Mouse (Mus musculus) embryonic fibroblast, embryonic 13.5 days (primary cell): ENCODE data around the gene Iah1.

Experiments used
- CTCF ChIP-seq: IDR thresholded peaks from 2 replicates; pipeline ENCODE4 v1.5.1; 2011; ENCODE audit warnings: mild to moderate bottlenecking, control low read depth, low read length, moderate library complexity, borderline replicate concordance; ENCODE audit not compliant: insufficient read depth
- POLR2A ChIP-seq: IDR thresholded peaks from 2 replicates; pipeline ENCODE4 v1.6.1; 2011; ENCODE audit warnings: low read depth, mild to moderate bottlenecking, control low read depth, low read length, moderate library complexity

DNA sequence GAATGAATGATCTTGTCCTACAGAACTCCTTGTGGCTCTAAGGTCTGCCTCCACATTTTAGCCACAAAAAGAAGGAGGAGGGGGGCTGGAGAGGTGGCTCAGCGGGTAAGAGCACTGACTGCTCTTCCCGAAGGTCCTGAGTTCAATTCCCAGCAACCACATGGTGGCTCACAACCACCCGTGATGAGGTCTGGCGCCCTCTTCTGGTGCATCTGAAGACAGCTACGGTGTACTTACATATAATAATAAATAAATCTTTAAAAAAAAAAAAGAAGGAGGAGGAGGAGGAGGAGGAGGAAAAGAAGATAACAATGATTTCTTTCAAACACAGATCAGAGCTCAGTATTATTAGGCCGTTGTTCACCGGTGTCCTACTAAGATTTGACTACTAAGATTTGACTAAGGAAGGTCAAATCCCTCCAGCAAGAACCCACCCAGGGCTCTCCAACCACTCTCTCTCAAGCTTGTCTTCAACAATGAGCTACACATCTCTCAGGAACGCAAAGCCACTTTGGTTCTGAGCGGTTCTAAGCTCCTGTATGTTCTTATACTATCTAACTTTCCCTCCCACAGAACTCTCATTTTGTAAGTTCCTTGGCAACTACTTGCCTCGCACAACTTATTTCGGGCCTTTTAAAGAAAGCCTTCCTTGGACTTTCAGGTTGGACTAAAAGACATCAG, 31.3 kb upstream of the Iah1 start, which contains the start of gene Cpsf3:
- TF ChIP-seq CTCF (0 out of 2 replicates have a peak, but pooled peaks have one; percentile 3), POLR2A (no peak)
